Mouse (Mus musculus): ENCODE results near the gene Tusc2.

The Tusc2 gene

GRCm38 (mm10) chr9:107563029-107563581 is at the start of gene Tusc2:
TSS of gene Tusc2 (plus strand) at chr9:107563255.
- DNase-seq (ENCODE audit: low read depth, low spot score) = peak; percentile 92

- DNase-seq (ENCODE audit: low read depth, low spot score) = peak; percentile 67
Measured at GRCm38 (mm10) chr9:107514303-107514955, 48.6 kb upstream of the Tusc2 start.

DNA sequence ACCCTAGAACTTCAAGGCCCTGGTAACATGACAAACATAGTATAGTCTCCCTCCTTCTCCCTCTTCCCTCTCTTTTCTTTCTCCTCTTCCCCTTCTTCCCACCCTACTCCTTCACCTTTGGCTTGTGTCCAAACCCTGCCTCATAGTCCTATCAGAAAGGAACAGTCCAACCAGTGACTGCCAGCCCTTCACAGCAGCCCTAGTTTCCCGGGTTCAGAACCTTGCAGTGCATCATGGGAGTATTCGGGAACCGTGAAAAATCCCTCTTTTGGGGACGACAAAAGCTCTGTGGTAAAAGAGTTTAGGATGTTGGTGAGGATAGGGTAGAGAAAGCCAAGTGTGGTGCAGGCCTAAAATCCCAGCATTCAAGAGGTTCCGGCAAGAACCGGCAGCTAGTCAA is 42.7 kb upstream of the Tusc2 start:
- DNase-seq (ENCODE audit: low read depth, low spot score) = no peak

GRCm38 (mm10) chr9:107521190-107521589 is 41.9 kb upstream of the Tusc2 start:
- no peak for DNase-seq (ENCODE audit: low read depth, low spot score)

GRCm38 (mm10) chr9:107521711-107522399 is 41.2 kb upstream of the Tusc2 start:
- peak; percentile 30 for DNase-seq (ENCODE audit: low read depth, low spot score)

- DNase-seq (ENCODE audit: low read depth, low spot score) = no peak
Measured at GRCm38 (mm10) chr9:107522400-107522711, 40.7 kb upstream of the Tusc2 start.

- DNase-seq (ENCODE audit: low read depth, low spot score) = peak; percentile 83
Measured at GRCm38 (mm10) chr9:107526198-107527026, 36.6 kb upstream of the Tusc2 start.

DNA sequence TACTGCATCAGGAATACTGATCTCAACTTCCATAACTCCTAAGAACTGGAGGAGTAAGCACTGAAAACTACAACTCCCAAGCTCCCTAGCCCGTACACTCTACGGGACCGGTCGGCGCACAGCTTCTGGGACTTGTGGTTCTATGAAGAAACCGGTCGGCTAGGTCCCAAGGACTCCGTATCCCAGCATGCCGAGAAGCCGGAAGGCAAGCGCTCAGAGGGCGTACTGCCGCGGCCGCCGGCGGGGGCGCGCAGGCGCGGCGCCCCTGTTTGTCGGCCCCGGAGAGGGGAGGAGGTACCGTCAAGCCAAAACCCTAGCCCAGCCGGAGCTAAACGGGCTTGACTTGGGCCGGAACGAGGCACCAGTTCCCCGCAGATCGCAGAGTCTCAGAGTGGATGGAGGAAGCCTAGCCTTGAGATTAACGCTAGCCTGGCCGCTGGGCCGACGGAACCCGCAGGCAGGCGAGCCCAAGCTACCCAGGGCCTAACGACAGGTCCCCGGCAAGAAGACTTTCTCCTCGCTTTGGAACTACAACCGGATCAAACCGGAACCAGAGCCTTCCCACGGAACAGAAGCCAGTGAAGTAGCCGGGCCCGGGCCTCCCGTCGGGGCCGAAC is 29.2 kb upstream of the Tusc2 start, which contains the start of gene Tmem115:
Gene Tmem115 (plus strand): TSS at position 155 of the 617 bp plus-strand sequence.
- peak; percentile 94 for DNase-seq (ENCODE audit: low read depth, low spot score)

DNA sequence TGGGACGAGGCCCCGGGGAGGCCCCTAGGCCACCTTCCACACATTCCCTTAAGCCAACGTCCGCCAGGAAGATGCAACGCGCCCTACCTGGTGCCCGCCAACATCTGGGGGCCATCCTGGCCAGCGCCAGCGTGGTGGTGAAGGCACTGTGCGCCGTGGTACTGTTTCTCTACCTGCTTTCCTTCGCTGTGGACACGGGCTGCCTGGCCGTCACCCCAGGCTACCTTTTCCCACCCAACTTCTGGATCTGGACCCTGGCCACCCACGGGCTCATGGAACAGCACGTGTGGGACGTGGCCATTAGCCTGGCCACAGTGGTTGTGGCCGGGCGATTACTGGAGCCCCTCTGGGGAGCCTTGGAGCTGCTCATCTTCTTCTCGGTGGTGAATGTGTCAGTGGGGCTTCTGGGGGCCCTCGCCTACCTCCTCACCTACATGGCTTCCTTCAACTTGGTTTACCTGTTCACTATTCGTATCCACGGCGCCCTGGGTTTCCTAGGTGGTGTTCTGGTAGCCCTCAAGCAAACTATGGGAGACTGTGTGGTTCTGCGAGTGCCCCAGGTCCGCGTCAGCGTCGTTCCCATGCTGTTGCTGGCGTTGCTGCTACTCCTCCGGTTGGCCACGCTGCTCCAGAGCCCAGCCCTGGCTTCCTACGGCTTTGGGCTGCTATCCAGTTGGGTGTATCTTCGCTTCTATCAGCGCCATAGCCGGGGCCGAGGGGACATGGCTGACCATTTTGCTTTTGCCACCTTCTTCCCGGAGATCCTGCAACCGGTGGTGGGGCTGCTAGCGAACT is 28.4 kb upstream of the Tusc2 start:
- DNase-seq (ENCODE audit: low read depth, low spot score) = no peak

DNA sequence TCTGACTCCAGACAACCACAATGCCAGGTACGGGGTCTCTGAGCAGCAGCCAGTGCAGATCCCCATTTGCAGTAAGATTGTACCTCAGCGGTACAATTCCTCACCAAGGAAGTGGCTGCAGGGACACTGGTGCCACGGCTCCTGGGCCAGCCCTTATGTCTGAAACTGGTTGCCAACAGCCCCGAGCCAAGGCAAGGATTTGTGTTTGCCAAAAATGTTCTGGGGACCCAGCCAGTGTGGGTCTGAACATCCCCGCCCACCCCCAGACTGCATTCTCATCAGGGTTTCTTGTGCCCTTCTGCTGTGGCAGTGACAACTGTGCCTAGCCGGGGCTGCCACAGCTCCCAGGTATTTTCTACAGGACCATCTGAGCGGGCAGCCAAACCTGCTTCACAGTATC is 24.8 kb upstream of the Tusc2 start:
- no peak for DNase-seq (ENCODE audit: low read depth, low spot score)

DNA sequence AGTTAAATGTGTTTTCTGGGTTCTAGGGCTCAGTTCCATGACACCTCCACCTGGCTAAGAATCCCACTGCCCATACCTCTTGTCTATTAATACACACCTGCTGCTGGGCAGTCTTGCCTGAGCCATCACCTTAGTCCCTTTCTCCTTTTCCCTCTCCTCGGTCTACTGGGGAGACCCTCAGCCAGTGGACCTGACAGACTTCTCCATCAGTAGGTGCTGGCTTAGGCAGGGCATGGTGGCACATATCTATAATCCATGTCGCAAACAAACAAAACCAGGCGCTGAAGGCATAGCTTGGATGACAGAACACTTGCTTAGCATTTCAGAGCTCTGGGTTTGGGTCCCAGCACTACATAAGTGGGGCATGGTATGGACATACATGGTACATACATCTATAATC is 24.3 kb upstream of the Tusc2 start:
- no peak for DNase-seq (ENCODE audit: low read depth, low spot score)

DNA sequence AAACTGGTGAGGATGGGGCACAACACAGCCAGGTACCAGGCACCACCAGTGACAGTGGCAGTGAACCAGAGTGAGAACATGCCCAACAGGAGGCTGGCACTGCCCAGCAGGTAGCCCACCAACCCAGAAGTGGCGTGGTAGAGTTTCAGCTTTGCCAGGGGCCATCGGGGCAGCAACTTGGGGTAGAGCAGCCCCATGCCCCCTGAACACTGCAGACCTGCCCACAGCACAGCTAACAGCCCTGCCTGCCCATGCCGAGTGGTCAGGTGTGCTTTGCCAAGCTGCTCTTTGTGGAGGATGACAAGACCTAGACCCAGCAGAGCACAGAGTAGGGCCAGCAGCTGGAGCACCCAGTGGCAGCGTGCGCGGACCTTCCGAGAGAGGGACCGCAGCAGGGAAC is 23.1 kb upstream of the Tusc2 start:
- no peak for DNase-seq (ENCODE audit: low read depth, low spot score)

- DNase-seq (ENCODE audit: low read depth, low spot score) = no peak
Measured at GRCm38 (mm10) chr9:107540420-107540819, 22.6 kb upstream of the Tusc2 start.

GRCm38 (mm10) chr9:107541005-107541404 is 22.1 kb upstream of the Tusc2 start:
- DNase-seq (ENCODE audit: low read depth, low spot score) = no peak

DNA sequence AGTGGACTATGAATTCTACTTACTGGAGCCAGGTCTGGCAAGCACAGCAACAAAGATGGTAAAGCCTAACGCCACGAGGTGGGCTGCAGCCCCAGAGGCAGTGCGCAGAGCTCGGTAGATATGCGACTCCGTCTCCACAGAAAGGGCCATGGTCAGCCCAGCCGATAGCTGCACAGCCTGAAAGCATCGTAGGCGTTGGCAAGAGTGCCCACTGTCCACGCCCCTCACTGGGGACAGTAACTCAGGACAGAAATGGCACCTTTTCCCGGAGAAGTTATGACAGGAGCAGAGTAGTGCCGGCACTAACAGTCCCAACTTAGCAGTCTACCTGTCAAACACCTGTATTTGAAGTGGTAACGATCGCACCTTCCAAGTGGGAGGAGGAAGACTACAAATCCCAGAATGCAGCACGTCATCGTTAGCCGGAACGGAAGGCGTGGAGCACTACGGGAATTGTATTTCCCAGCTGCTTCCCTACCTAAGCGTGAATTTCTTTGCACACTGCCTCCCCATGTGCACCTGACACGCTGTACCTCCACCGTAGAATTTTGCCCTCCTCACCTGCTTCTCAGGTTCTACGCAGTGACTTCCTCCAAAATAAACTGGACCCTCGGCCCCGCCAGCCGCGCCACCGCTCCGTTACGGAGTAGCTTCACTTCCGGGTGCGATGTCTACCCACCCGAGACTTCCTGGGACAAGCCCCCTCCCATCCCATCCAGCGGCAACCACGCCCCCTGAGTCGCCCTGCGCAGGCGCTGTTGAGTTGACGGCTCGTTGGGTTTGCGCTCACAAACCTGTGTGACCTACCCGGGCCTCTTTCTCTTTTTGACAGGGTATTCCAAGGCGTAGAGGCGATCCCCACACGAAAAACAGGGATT is 21.3 kb upstream of the Tusc2 start, which contains the start of the genes Cyb561d2 and Nprl2:
Gene Cyb561d2 (minus strand): TSS at position 720 of the 878 bp plus-strand sequence.
Gene Nprl2 (plus strand): TSS at position 753 of the 878 bp plus-strand sequence.
- peak; percentile 95 for DNase-seq (ENCODE audit: low read depth, low spot score)

DNA sequence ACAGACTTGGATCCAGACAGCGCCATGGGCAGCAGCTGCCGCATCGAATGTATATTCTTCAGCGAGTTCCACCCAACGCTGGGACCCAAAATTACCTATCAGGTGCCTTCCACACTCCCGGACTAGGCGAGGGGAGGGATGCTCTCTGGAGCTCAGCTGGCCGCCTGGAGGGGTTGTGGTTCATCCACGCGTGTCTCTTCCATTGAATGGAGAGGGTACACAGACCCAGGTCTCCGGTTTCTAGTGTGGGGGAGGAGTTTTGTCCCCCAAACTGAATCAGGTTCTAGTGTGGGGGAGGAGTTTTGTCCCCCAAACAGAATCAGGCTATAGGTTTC is 20.7 kb upstream of the Tusc2 start:
- DNase-seq (ENCODE audit: low read depth, low spot score) = no peak

GRCm38 (mm10) chr9:107542721-107543120 is 20.3 kb upstream of the Tusc2 start:
- DNase-seq (ENCODE audit: low read depth, low spot score) = no peak

DNA sequence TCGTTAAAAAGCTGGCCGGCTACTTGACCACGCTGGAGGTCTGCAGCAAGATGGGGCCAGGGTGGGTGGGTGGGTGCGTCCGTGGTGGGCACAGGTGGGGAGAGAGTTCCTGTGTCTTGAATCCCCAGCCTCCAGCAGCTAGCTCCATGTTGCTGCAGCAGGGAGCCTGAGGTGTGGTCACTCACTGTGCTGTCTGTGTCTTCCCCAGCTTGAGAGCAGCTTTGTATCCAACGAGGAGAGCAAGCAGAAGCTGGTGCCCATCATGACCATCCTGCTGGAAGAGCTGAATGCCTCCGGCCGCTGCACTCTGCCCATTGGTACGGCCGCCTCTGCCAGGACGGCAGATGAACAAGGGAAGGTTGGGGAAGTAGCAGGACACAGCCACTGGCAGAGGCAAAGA is 19.8 kb upstream of the Tusc2 start:
- no peak for DNase-seq (ENCODE audit: low read depth, low spot score)

GRCm38 (mm10) chr9:107544196-107544700 is 18.8 kb upstream of the Tusc2 start:
- no peak for DNase-seq (ENCODE audit: low read depth, low spot score)

DNA sequence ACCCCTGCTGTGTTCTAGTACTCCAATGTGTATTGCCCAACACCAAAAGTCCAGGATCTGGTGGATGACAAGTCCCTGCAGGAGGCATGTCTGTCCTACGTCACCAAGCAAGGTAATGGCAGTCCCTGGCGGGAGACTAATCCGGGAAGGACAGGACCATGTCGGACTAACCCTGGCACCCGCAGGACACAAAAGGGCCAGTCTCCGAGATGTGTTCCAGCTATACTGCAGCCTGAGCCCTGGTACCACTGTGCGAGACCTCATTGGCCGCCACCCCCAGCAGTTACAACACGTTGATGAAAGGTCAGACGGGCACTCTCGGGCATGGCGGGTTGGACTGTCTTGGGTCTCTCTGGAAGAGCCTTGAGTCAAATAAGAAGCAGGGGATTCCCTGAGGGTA is 18.3 kb upstream of the Tusc2 start:
- DNase-seq (ENCODE audit: low read depth, low spot score) = no peak

Measured in CD4-positive helper T cell, adult 2 months (primary cell).